Mouse (Mus musculus): ENCODE results near the gene Frem1. TPM values are rescaled to one million over a fixed set of nuclear protein-coding genes. Genes with fewer than 3 reads are reported as not detected.

The Frem1 gene
- polyA plus RNA-seq, 1 experiment = 0.19 TPM

GRCm38 (mm10) chr4:82863316-82863715 is 188.8 kb downstream of the Frem1 start:
- Histone ChIP-seq H3K27me3 (ENCODE audit: control insufficient read depth, insufficient read depth, low read length) (no peaks in the 10 kb centered on the region), H3K4me1 (replicated peaks; ENCODE audit: control insufficient read depth, insufficient read depth, low read length) (peaks cover 4% of the 10 kb centered on the region; the same call in 1 of the 2 replicates), H3K36me3 (ENCODE audit: control insufficient read depth, insufficient read depth, low read length) (no peaks in the 10 kb centered on the region), H3K4me3 (ENCODE audit: control insufficient read depth, insufficient read depth, low read length) (no peak overlapping the region), H3K27ac (ENCODE audit: control insufficient read depth, insufficient read depth, low read length) (no peak overlapping the region)
- no peak for TF ChIP-seq CTCF (IDR thresholded peaks at IDR 0.05; ENCODE audit: borderline replicate concordance, control insufficient read depth, extremely low read depth, insufficient read depth, low read length, poor library complexity)
- no peak for TF ChIP-seq POLR2A (IDR thresholded peaks at IDR 0.05; ENCODE audit: control insufficient read depth, extremely low read depth, insufficient read depth, low read length, poor library complexity)
- DNase-seq = no peak
- 95% methylated on average over 8 of the region's 8 CpGs for WGBS

GRCm38 (mm10) chr4:82861451-82861850 is 190.7 kb downstream of the Frem1 start:
- H3K27ac ChIP-seq (ENCODE audit: control insufficient read depth, insufficient read depth, low read length) = no peak overlapping the region
- peaks cover 4% of the 10 kb centered on the region; the same call in 1 of the 2 replicates for H3K4me1 ChIP-seq (replicated peaks; ENCODE audit: control insufficient read depth, insufficient read depth, low read length)
- WGBS = 100% methylated on average over 2 of the region's 2 CpGs
- no peaks in the 10 kb centered on the region for H3K36me3 ChIP-seq (ENCODE audit: control insufficient read depth, insufficient read depth, low read length)
- no peak for DNase-seq
- H3K4me3 ChIP-seq (ENCODE audit: control insufficient read depth, insufficient read depth, low read length) = no peak overlapping the region
- H3K27me3 ChIP-seq (ENCODE audit: control insufficient read depth, insufficient read depth, low read length) = no peaks in the 10 kb centered on the region
- TF ChIP-seq CTCF (IDR thresholded peaks at IDR 0.05; ENCODE audit: borderline replicate concordance, control insufficient read depth, extremely low read depth, insufficient read depth, low read length, poor library complexity) (no peak), POLR2A (IDR thresholded peaks at IDR 0.05; ENCODE audit: control insufficient read depth, extremely low read depth, insufficient read depth, low read length, poor library complexity) (no peak)

GRCm38 (mm10) chr4:82860566-82860965 is 191.6 kb downstream of the Frem1 start:
- Histone ChIP-seq H3K4me3 (ENCODE audit: control insufficient read depth, insufficient read depth, low read length) (no peak overlapping the region), H3K27me3 (ENCODE audit: control insufficient read depth, insufficient read depth, low read length) (no peaks in the 10 kb centered on the region), H3K4me1 (replicated peaks; ENCODE audit: control insufficient read depth, insufficient read depth, low read length) (peaks cover 4% of the 10 kb centered on the region; the same call in 1 of the 2 replicates), H3K27ac (ENCODE audit: control insufficient read depth, insufficient read depth, low read length) (no peak overlapping the region), H3K36me3 (ENCODE audit: control insufficient read depth, insufficient read depth, low read length) (no peaks in the 10 kb centered on the region)
- WGBS = 91% methylated on average over 3 of the region's 3 CpGs
- TF ChIP-seq POLR2A (IDR thresholded peaks at IDR 0.05; ENCODE audit: control insufficient read depth, extremely low read depth, insufficient read depth, low read length, poor library complexity) (no peak), CTCF (IDR thresholded peaks at IDR 0.05; ENCODE audit: borderline replicate concordance, control insufficient read depth, extremely low read depth, insufficient read depth, low read length, poor library complexity) (no peak)
- no peak for DNase-seq

- Histone ChIP-seq H3K4me1 (replicated peaks; ENCODE audit: control insufficient read depth, insufficient read depth, low read length) (peaks cover 4% of the 10 kb centered on the region; the same call in 1 of the 2 replicates), H3K27ac (ENCODE audit: control insufficient read depth, insufficient read depth, low read length) (no peak within 1 kb of the TSS), H3K4me3 (ENCODE audit: control insufficient read depth, insufficient read depth, low read length) (peak within 1 kb of the TSS; percentile 59), H3K27me3 (ENCODE audit: control insufficient read depth, insufficient read depth, low read length) (no peaks in the 10 kb centered on the region), H3K36me3 (ENCODE audit: control insufficient read depth, insufficient read depth, low read length) (no peaks in the 10 kb centered on the region)
- WGBS = 2% methylated on average over 82 of the region's 82 CpGs
- TF ChIP-seq POLR2A (IDR thresholded peaks at IDR 0.05; ENCODE audit: control insufficient read depth, extremely low read depth, insufficient read depth, low read length, poor library complexity) (0 out of 2 replicates have a peak, but pooled peaks have one; percentile 26), CTCF (IDR thresholded peaks at IDR 0.05; ENCODE audit: borderline replicate concordance, control insufficient read depth, extremely low read depth, insufficient read depth, low read length, poor library complexity) (no peak)
- DNase-seq = peak; percentile 82
Observed at GRCm38 (mm10) chr4:82859131-82860125, 192.7 kb downstream of the Frem1 start, which contains the start of gene Zdhhc21. TSS of gene Zdhhc21 (minus strand) at chr4:82859958.

- no peaks in the 10 kb centered on the region for H3K27me3 ChIP-seq (ENCODE audit: control insufficient read depth, insufficient read depth, low read length)
- H3K36me3 ChIP-seq (ENCODE audit: control insufficient read depth, insufficient read depth, low read length) = no peaks in the 10 kb centered on the region
- peaks cover 4% of the 10 kb centered on the region; the same call in 1 of the 2 replicates for H3K4me1 ChIP-seq (replicated peaks; ENCODE audit: control insufficient read depth, insufficient read depth, low read length)
- H3K27ac ChIP-seq (ENCODE audit: control insufficient read depth, insufficient read depth, low read length) = no peak overlapping the region
- TF ChIP-seq CTCF (IDR thresholded peaks at IDR 0.05; ENCODE audit: borderline replicate concordance, control insufficient read depth, extremely low read depth, insufficient read depth, low read length, poor library complexity) (no peak), POLR2A (IDR thresholded peaks at IDR 0.05; ENCODE audit: control insufficient read depth, extremely low read depth, insufficient read depth, low read length, poor library complexity) (no peak)
- no peak for DNase-seq
- WGBS = 33% methylated on average over 4 of the region's 4 CpGs
- H3K4me3 ChIP-seq (ENCODE audit: control insufficient read depth, insufficient read depth, low read length) = no peak overlapping the region
Observed at GRCm38 (mm10) chr4:82858431-82859010, 193.6 kb downstream of the Frem1 start.

GRCm38 (mm10) chr4:82856986-82857385 is 195.2 kb downstream of the Frem1 start:
- Histone ChIP-seq H3K4me1 (replicated peaks; ENCODE audit: control insufficient read depth, insufficient read depth, low read length) (peaks cover 4% of the 10 kb centered on the region; the same call in 1 of the 2 replicates), H3K27ac (ENCODE audit: control insufficient read depth, insufficient read depth, low read length) (no peak overlapping the region), H3K36me3 (ENCODE audit: control insufficient read depth, insufficient read depth, low read length) (no peaks in the 10 kb centered on the region; the same call in 1 of the 2 replicates), H3K27me3 (ENCODE audit: control insufficient read depth, insufficient read depth, low read length) (no peaks in the 10 kb centered on the region), H3K4me3 (ENCODE audit: control insufficient read depth, insufficient read depth, low read length) (no peak overlapping the region)
- DNase-seq = no peak
- WGBS = 94% methylated on average over 3 of the region's 3 CpGs
- TF ChIP-seq POLR2A (IDR thresholded peaks at IDR 0.05; ENCODE audit: control insufficient read depth, extremely low read depth, insufficient read depth, low read length, poor library complexity) (no peak), CTCF (IDR thresholded peaks at IDR 0.05; ENCODE audit: borderline replicate concordance, control insufficient read depth, extremely low read depth, insufficient read depth, low read length, poor library complexity) (no peak)
